Mouse (Mus musculus) gastrocnemius, adult 18-20 months (tissue): ENCODE data around the gene Csdc2. TPM values are rescaled to one million over a fixed set of nuclear protein-coding genes. Genes with fewer than 3 reads are reported as not detected.
"Not testable (repeated sequence)": the region's sequence is repeated elsewhere in the genome, so short reads cannot be mapped to it uniquely, and the experiment has no call there.

Source experiments
- DNase-seq: peaks from one replicate; pipeline ENCODE4 v3.0.0; 2021; ENCODE audit warnings: low spot score
- long read RNA-seq, 2 experiments: library from polyadenylated mRNA; stranded (forward); transcript quantifications; one replicate each; pipeline ENCODE4 v2.0.0; 2021
- total RNA-seq, 2 experiments: library from RNA; stranded (reverse); gene quantifications; 2 replicates each; pipeline ENCODE4 v1.2.3; 2021

Csdc2 gene
- total RNA-seq: 1 to 10 TPM; 1.0 to 1.5 TPM
- long read RNA-seq, experiment 1, transcript Csdc2-201 (4 exons, 2,490 nt): major isoform, 7 of 8 reads
- long read RNA-seq, experiment 1, partial matches to known transcripts: 0 of 8 reads
- long read RNA-seq, experiment 1, other reads (novel, unspliced or antisense): 1 of 8 reads
- long read RNA-seq, experiment 2, partial matches to known transcripts: 0 of 1 reads
- long read RNA-seq, experiment 2, other reads (novel, unspliced or antisense): 0 of 1 reads

DNA sequence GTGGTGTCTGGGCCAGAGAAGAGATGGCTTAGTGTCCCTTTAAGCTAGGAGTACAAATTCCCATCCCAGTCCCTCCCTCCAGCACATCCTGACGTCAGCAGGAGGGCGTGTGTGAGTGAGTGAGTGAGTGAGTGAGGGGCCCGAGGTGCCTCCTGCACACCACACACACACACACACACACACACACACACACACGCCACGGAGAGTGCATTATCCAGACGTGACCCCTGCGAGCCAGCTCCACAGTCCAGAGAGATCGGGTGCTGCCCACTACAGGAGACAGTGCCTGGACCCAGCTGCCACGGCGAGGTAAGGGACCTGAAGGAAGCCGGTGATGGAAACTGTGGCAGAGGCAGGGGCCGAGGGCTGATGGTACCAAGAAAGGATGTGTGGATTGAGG, at the start of gene Csdc2:
TSS of gene Csdc2 (plus strand) at position 81 of the 400 bp plus-strand sequence.
- DNase-seq: no peak

DNA sequence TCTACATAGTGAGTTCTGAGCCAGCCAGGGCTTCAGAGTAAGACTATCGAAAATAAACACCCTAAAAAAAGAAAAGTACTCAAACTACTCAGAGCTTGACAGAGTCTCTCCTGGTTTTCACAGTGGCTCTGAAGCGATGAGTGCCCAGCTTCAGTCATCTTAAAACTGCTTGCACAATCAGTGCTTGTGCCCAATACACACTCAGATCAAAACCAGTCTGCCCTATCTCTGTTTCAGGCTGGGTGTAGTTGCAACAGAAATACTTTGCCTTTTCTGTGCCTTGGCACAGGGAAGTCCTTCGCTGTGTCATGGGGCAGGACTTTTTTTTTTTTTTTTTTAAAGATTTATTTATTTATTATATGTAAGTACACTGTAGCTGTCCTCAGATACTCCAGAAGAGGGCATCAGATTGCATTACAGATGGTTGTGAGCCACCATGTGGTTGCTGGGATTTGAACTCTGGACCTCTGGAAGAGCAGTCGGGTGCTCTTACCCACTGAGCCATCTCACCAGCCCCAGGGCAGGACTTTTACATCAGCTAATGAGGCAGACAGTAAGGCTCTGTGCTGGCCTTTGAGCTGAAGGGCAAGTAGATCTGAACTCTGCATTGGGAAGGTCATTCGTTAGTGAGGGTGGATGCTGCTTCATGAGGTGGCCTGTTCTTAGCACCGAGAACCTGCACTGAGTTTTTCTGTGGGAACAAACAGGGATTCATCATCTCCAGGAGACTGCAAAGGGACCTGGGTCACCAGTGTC, 49.6 kb upstream of the Csdc2 start:
- DNase-seq: no peak

DNA sequence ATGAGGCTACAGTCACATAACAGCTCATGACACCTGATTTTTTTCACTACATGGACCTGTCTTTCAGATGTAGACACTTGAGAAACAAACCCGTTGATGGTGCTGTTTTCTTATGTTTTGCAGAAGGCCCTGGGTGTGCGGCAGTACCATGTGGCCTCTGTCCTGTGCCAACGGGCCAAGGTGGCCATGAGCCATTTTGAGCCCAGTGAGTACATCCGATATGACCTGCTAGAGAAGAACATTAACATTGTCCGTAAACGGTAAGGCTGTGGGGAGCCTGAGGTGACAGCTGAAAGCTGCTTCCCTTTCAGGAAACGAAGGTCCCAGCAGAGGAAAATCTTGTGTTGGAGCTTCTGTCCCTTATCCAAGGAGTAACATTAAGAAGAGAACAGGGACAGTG, 47.4 kb upstream of the Csdc2 start:
- peak; percentile 78 for DNase-seq

DNA sequence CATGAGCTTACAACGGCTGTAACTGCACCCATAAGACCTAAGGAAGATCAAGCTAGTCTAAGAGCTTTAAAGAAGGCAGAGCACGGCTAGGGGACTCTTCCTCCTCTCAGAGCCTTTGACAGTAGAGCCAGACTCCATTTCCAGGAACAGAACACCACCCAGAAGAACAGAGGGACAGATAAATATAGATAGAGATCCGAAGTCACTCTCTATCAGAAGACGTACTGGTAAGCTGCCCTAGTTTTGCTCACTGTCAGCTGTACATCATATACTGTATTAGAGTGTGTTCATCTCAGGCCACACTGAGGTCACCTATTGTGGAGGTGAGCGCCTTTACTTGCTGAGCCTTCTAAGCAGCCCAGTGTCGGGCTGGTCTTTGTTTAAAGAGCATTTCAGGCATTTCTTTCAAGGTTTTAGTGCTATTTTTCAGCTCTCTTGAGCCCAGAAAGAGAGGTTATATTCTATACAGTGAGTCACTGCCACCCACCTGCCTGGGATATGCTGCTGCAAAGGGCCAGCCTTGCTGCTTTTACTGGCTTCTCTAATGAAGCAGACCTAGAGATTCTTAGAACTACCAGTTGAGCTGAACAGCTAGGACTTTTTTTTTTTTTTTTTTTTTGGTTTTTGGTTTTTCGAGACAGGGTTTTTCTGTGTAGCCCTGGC, 45.3 kb upstream of the Csdc2 start:
- no peak for DNase-seq

DNA sequence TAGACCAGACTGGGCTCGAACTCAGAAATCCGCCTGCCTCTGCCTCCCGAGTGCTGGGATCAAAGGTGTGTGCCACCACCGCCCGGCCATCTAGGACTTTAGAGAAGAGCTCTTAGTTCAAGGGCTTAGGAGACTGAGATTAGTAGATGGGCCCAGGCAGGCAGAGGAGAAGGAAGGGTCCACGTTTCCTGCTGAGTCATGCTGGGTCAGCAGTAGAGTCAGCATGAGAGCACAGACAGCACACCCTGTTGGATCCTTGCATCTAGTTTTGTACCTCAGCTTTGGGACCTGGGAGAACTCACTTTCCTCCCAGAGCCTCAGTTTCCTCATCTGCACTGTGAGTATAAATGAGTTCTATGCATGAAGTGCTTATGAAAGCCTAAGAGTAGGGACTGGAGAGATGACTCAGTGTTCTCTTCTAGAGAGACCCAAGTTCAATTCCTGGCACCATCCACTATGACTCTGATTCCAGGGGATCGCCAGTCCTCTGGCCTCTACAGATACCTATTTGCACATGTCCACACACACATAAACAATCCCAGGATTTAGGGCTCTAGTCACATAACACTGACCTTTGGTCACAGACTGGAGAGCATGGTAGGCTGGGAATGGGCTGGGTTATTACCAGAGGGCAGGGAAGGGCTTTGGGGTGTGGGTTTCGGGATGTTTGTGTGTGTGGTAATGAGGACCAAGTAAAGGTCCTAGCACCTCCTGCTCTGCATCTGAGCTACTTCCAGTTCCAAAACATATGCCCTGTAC, 44.6 kb upstream of the Csdc2 start:
- no peak for DNase-seq

DNA sequence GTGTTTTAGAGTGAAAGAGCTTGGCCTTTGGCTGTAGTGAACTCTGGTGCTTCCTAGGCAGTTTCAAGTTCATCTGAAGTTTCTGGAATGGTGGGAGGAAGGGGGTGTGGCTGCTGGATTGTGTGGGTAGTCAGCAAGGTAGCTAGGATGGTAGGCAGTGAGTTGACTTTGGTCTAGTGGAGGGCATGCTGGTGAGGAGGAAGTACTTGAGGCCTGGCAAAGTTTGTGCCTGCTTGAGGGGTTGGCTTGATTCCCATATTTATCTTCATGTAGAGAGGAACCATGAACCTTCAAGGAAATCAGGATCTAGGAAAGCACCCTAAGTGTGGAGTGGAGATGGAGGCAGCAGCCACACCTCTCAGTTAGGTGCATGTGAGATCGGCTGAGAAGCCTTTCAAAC, 42.6 kb upstream of the Csdc2 start:
- DNase-seq: no peak

DNA sequence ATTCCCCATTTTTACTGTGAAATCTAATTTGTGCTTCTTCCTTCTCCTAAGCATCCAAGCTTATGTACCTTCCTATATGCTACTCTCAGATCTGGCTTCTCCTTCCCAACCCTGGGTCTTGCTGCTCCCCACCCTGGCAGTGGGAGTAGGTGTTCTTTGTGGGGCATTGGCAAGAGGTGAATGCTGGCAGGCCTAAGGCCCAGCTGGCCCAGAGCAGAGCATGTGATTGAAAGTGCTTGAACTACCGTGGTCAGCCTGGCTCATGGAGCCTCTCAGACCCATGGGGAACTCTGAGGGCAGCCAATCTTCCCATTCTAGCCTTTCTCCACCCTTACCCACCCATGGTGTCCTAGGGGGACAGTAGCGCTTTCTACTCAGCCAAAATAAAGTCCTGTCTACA, 40.2 kb upstream of the Csdc2 start:
- no peak for DNase-seq

DNA sequence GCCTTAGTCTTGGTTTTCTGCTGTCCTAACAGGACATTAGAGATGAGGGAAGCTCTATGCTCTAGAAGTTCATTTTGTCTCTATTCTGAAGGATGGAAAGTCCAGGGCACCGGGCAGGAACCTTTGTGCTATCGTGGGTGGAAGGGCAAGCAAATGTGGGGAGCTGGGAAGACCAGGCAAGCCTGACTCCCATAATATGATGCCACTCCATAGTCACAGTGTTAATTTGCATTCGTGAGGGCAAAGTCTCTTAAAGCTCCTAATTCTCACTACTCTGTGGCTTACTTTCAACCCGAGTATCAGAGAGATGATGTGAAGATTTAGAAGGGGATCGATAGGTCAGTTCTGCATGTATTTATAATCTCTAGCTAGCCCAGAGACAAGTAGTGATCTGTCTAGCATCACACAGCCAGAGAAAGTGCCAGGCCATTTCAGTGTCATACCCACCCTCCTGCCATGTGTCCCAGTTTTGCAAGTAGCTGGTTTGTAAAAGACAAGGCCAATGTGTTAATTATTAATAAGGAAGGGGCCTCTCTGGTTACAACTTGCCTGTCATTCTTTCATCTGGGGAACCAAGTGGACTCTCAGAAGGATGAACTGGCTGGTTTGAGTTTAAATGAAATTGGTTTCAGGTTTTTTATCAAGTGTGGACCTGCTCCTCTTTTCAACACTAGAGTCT, 38.8 kb upstream of the Csdc2 start:
- DNase-seq: no peak

DNA sequence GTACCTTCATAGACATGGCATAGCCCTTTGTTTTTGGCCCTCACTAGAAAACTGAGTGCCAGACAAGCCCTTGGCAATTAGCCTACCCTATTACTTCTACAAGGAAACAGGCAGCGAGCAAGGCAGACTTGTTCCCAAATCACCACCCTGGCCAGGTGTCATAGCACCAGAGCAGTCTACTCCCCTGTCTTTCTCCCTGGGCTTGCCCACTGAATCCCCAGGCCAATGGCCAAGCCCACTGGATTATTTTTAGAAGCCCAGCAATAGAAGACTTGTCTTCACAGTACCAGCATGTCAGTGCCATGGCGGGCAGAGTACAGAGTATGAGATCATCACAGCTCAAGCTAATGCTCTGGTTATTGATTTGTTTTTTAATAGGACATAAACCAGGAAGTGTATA, 37.8 kb upstream of the Csdc2 start:
- peak; percentile 53 for DNase-seq

DNA sequence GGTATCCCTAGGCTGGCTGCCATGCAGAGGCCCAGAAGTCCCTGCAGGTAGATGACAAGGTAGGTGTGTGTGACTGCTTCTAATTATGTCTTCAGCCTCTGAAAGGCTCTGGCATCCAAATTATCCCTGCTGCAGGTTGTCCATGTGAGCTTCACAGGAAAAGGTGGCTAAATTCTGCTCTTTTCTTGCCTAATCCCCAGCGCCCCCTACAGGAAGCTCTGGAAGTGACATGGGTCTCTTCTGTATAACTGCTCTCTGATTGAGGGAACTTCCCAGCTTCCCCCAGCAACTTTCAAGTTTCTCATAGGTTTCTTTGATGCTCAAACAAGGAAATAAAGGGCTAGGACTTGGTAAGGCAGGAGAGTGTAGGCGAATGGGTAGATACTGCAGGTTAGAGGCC, 31.6 kb upstream of the Csdc2 start:
- peak; percentile 76 for DNase-seq

DNA sequence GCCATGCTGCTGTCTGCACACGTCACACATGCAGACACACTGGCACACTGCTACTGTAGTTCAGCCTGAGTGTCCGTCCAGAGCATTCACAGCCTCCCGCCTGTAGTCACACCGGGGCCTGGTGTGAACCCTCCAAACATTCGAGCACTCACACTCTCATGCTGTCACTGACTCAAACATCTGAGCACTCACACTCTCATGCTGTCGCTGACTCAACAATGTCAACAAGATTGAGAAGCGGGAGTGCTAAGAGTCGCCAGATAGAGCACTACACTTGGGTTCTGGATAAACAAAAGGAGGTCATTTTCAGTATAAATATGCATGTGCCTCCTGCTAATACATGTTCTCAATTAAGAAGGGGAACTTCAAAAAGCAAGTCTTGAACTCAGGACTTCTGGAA, 28.6 kb upstream of the Csdc2 start:
- DNase-seq: no peak

DNA sequence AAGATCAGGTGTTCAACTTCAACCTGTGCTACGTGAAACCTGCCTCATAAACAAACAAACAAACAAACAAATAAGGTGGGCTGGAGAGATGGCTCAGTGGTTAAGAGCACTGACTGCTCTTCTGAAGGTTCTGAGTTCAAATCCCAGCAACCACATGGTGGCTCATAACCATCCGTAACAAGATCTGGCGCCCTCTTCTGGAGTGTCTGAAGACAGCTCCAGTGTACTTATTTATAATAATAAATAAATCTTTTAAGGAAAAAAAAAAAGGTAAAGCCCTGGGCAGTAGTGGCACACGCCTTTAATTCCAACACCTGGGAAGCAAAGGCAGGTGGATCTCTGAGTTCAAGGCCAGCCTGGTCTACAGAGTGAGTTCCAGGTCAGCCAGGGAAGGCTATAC, 27.8 kb upstream of the Csdc2 start:
- not testable (repeated sequence) for DNase-seq

DNA sequence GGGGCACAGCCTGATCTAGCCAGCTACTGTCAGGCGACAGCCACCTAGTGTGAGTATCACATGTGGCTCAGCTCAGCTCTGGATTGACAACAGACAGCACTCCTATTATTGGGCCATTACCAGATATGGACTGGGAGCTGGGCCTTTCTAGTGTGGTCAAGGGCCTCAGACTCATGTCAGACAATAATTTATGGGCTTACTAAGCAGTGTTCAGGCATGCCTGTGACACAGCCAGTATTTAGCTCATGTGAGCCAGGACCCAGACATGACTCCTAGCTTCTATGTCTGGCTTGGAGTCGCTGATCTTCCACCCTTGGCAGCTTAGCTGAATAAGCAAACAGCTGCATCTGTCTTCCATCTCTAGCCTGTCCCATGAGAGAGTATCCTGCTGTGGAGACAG, 24.1 kb upstream of the Csdc2 start:
- peak; percentile 60 for DNase-seq

DNA sequence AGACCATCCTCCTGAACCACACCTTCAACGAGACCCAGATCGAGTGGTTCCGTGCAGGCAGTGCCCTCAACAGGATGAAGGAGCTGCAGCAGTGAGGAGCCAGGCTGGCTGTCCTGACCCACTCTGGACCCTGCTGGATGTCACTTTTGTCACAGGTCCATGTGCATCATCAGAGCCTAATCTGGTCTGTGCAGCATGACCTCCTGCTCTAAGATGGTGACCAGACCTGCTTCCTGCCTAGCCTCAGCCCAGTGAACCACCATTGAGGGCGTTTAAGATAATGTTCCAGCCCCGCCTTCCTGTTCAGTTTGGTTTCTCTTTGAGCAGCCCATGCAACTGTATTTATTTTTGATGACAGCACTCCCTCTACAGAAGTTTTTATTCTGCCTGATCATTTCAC, 21.9 kb upstream of the Csdc2 start:
- DNase-seq: no peak

DNA sequence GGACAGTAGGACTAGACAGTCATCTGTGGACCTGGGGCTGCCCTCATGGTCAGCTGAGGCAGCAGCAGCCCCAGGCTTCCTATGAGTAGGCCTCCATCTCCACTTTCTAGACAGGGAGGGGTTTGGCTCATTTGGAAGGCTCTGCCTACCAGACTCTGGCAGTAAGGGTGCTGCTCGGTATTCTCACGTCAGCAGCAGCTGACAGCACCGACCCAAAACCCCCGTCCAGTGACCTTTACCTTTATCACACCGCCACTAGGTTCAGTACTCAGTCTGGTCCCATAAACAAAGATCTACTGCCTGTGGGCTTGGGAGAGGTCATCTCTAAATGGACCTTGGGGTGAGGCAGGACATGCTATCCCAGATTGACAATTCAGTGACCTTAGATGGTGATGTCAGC, 20.9 kb upstream of the Csdc2 start:
- no peak for DNase-seq

DNA sequence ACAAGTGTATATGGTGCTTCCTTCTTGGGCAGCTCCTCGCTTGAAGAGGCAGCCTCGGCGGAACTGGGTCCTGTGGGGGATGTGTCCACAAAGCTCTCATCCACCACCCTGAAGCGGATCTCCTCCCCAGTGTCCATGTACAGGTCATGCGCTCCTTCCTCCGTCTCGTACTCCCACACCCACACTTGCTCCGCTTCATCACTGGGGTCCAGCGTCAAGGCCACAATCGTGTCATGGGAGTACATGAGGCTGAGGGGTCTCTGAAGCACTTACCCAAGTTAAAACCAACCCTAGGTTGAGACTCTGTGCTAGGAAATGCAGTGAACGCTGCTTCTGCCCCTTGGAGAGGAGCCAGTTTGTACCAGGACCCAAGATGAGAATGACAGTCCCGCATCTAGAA, 19.4 kb upstream of the Csdc2 start:
- no peak for DNase-seq

DNA sequence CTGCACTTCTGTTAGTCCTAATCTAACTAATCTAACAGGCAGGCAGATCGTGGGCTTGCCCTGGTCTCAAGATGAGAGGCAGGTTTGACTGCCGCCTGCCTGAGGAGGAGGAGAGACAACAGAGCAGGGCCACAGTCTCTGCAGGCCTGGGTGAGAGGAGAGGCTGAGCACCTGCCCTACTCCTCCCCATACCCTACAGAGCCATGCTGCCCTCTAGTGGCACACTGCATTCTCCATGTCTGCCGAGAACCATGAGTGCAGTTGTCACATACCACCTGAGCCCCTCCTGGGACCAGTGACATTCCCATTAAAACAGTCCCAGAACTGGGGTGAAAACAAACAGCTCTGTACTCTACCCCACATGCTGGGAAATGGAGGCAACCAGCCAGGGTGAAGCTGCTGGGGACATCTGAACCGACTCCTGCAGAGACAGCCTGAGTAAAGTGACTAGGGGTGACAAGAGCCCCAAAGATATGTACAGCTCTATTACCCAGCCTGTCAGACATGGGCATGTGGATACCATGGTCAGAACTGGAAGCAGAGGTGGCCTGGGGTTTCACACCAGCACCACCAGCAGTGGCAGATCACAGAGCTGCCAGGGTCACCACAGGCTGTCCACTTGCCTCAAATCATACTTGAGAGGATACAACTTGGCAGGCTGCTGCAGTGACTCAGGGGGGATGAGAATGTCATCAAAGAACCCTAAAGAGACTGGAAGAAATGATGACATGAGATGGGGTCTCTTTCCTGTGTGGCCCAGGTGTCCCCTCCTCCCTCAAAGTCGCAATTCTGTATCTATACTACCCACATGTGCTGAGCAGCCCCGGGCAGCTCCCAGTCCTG, 18.7 kb upstream of the Csdc2 start:
- DNase-seq: peak; percentile 83

DNA sequence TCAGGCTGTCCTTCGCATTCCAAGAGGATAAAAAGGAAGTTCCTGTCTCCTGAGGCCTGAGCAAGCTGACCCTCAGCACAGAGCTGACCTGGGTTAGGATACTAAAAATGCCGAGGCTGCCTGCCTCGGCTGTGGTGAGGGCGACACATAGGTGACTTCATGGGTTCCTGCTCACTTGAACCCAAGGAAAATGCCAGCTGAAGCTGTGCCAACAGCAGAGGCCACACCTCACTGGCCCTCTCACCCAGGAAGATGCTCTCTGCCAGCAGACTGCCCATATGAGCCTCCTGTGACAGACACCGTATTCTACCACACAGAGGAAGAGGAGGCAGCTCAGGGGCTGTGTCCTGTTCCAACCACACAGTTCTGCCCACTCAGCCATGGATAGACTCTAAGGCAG, 17.5 kb upstream of the Csdc2 start:
- DNase-seq: no peak

DNA sequence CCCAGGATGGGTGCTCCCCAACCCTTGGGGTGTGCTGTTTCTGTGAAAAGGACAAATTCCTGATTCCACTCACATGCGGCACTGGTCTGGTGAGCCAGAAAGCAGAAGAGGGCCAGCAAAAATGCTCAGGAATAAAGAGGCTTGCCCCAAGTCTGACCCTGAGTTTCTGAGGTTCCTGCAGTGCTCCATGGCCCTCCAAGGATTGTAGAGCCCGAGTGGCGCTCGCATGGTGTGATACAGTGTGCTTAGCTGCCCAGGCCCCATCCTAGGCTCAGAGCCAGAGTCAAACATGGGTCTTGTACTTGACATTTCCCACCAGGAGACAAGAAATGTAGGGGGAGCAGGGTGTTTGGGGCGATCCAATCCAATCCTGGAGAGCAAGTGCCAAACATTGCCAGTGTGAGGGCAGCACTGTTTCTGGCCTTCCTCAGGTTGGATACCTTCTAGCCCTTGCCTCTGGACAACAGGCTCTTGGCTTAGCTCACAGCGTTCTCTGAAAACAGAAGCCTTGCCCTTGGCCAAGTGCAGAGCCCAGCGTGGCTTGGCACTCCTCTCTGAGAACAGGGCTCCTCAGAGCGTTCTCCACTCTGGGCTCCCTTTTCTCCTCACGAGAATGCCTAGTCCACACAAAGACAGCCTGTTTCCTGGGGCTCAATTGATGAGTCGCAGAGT, 15.9 kb upstream of the Csdc2 start:
- no peak for DNase-seq

DNA sequence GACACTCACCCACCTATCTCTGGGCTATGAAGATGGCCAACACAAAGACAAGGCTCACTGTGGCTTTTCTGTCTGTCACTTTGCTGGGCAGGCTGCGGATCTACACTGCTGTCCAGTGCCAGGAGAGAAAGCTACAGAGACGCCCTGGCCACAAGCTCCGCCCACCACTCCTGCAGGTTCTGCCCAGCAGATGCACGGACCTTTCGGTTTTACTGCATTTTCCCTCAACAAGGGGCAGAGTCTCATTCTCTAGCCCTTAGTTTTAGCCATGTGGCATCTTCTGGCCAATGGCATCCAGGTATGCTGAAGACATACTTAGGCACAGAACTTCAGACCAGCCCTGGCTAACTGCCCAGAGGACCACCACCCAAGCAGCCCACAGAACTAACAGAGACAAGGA, 15.3 kb upstream of the Csdc2 start:
- DNase-seq: no peak
